Mouse (Mus musculus) testis, adult 2 months (tissue): Measurements from ENCODE around the gene Rabgef1.

Experiments
- CTCF ChIP-seq: fragments of 200-500 bp; IDR thresholded peaks from 2 replicates; pipeline ENCODE4 v1.5.1; 2012; ENCODE audit warnings: low read depth, mild to moderate bottlenecking, inconsistent platforms, low read length, moderate library complexity; ENCODE audit not compliant: control insufficient read depth, insufficient read depth, insufficient replicate concordance
- POLR2A ChIP-seq: fragments of 200-500 bp; IDR thresholded peaks from 2 replicates; pipeline ENCODE4 v1.6.1; 2012; ENCODE audit warnings: low read depth, mild to moderate bottlenecking, inconsistent platforms, low read length, moderate library complexity; ENCODE audit not compliant: control insufficient read depth

DNA sequence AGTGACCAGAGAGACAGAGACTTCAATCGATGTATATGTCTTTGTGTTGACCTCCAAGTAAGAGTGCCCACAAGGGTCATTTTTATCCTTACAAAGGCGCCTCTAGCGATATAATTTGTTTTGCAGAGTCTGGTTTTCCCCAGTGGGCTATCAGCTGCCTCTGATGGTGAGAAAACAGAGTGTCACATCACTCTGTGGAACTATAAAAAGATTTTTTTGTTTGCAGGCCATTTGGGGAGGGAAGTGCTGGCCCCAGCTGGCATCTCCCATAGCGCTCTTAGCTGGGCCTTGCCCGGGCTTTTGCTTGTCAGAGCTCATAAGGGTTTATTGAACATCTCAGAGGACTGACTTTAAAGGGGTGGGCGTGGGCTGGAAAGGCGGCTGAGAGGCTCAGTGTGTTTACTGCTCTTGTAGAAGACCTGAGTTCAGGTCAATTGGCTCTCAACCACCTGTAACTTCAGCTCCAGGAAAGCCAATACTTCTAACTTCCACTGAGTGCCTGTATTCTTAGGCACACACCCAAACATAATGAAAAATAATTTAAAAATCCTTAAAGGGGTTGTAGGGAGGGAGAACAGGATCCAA is 21.8 kb upstream of the Rabgef1 start:
- no peak for TF ChIP-seq CTCF
- TF ChIP-seq POLR2A, result no peak
